Mouse (Mus musculus) lung, postnatal 0 days (tissue): Measurements from ENCODE around the gene Max. TPM values are rescaled to one million over a fixed set of nuclear protein-coding genes. Genes with fewer than 3 reads are reported as not detected.

Experiments used
- ATAC-seq: fragments of 200-750 bp; cut with Nextera tagmentation; 2 replicates; pipeline ENCODE4 v1.8.0; 2017; ENCODE audit warnings: moderate library complexity
- DNase-seq: peaks from one replicate; pipeline ENCODE4 v3.0.0-alpha.2; 2016; ENCODE audit warnings: low spot score
- H3K27ac ChIP-seq: fragments of 300-500 bp; sonication (generic); 2 replicates; pipeline ENCODE4 v1.5.1; 2014; ENCODE audit warnings: antibody characterized with exemption, mild to moderate bottlenecking, low read length, mixed read lengths
- H3K27me3 ChIP-seq: fragments of 300-500 bp; sonication (generic); replicated peaks from 2 replicates; pipeline ENCODE4 v1.6.1; 2014; ENCODE audit warnings: low read length, mixed read lengths; ENCODE audit not compliant: insufficient read depth
- H3K36me3 ChIP-seq: fragments of 300-500 bp; sonication (generic); 2 replicates; pipeline ENCODE4 v1.6.1; 2014; ENCODE audit warnings: low read length, mixed read lengths; ENCODE audit not compliant: insufficient read depth
- H3K4me1 ChIP-seq: fragments of 300-500 bp; sonication (generic); 2 replicates; pipeline ENCODE4 v1.6.1; 2014; ENCODE audit warnings: antibody characterized with exemption, low read depth, low read length, mixed read lengths; ENCODE audit not compliant: insufficient read depth
- H3K4me2 ChIP-seq: fragments of 300-500 bp; sonication (generic); replicated peaks from 2 replicates; pipeline ENCODE4 v1.6.1; 2014; ENCODE audit warnings: low read depth, mild to moderate bottlenecking, low read length, moderate library complexity, mixed read lengths
- H3K4me3 ChIP-seq: fragments of 300-500 bp; sonication (generic); 2 replicates; pipeline ENCODE4 v1.5.1; 2014; ENCODE audit warnings: low read depth, low read length
- H3K9ac ChIP-seq: fragments of 300-500 bp; sonication (generic); replicated peaks from 2 replicates; pipeline ENCODE4 v1.6.1; 2014; ENCODE audit warnings: low read depth, mild to moderate bottlenecking
- H3K9me3 ChIP-seq: fragments of 300-500 bp; sonication (generic); 2 replicates; pipeline ENCODE4 v1.6.1; 2016; ENCODE audit warnings: low read length, mixed read lengths
- CTCF ChIP-seq: IDR thresholded peaks from 2 replicates; pipeline ENCODE4 v1.5.1; 2016; ENCODE audit warnings: antibody characterized with exemption, mild to moderate bottlenecking
- EP300 ChIP-seq: IDR thresholded peaks from 2 replicates; pipeline ENCODE4 v1.6.1; 2016; ENCODE audit warnings: antibody characterized with exemption, mild to moderate bottlenecking, control low read depth
- WGBS: fragments of 180-500 bp; shearing (Covaris S2); extraction: QIAGEN DNeasy Blood & Tissue Kit; methylation state at CpG from one replicate; pipeline ENCODE4 v1.1.7; 2014; 5-methylcytosine and 5-hydroxymethylcytosine counted together
- polyA plus RNA-seq: library from polyadenylated mRNA; unstranded; fragments of >200 nt; fragmentation: Nextera tagmentation; extraction: Ambion mirVana; gene quantifications from 2 replicates; pipeline ENCODE4 v1.2.1, GENCODE M21; 2015

The Max gene
- polyA plus RNA-seq, 1 experiment from 2014 or later, result 20.9 TPM

DNA sequence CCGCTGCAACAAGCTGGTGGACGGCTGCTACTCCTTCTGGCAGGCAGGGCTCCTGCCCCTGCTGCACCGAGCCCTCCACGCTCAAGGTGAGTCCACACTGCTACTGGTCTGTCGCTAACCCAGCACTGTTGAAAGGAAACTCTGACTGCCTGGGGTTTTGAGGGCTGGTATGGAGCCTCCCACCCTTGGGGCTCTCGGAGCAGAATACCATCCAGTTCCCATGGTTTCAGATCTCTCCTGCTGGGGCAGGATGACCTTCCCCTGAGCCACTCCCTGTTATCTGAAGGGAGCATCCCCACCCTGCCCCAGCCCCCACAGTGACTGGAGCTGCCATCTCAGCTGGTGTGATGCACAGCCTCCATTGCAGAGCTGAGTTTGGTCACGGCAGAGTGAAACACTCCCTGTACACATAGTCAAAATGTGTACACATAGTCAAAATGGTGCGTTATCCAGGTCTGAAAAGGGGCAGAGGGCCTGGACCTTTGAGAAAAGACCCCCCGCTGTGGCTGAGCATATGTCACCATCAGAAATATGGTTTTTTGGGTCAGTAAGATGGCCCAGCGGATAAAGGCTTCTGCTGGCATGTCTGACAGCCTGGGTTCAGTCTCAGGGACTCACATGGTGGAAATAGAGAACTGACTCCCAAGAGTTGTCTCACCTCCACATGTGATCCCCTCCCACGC, 51.6 kb downstream of the Max start:
- no peak overlapping the region for H3K27ac ChIP-seq
- DNase-seq, result no peak

DNA sequence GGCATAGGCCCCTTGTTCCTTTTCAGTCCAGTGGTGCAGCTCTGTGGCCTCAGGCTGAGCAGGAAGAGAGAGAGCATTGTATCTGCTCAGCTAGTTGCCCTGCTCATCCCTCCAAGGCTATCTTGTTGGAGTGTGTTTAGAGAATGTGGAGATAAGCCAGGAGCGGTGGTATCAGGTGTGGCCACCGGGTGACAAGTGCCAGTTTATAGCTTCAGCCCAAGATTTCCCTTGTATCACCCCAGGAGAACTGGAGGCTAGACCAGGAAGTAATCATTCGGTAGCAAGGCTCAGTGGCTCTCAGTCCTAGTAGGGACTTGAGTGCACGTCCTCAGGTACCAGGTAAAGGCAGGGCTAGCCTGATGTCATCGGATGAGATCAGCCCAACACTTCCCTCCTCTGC, 52.8 kb downstream of the Max start:
- ATAC-seq (no peak), DNase-seq (no peak)
- no peak overlapping the region for H3K4me3 ChIP-seq
- H3K4me1 ChIP-seq, result no peaks in the 10 kb centered on the region
- TF ChIP-seq EP300, result no peak
- TF ChIP-seq CTCF, result no peak
- peaks cover 6% of the 10 kb centered on the region; the same call in 1 of the 2 replicates for H3K36me3 ChIP-seq
- no peak overlapping the region for H3K9ac ChIP-seq
- no peaks in the 10 kb centered on the region for H3K9me3 ChIP-seq
- no peaks in the 10 kb centered on the region for H3K27me3 ChIP-seq
- H3K4me2 ChIP-seq, result no peak overlapping the region
- 67% methylated on average over 5 of the region's 5 CpGs for WGBS
- no peak overlapping the region for H3K27ac ChIP-seq

More for the DNA sequence above, 51.6 kb downstream of the Max start:
- TF ChIP-seq EP300, result no peak
- no peak for TF ChIP-seq CTCF
- Histone ChIP-seq H3K4me1 (no peaks in the 10 kb centered on the region), H3K27me3 (no peaks in the 10 kb centered on the region), H3K4me2 (no peak overlapping the region), H3K9ac (no peak overlapping the region), H3K4me3 (no peak overlapping the region), H3K9me3 (no peaks in the 10 kb centered on the region), H3K36me3 (peaks cover 6% of the 10 kb centered on the region; the same call in 1 of the 2 replicates)
- no peak; the same call in 1 of the 2 replicates for ATAC-seq
- WGBS, result 86% methylated on average over 11 of the region's 11 CpGs

DNA sequence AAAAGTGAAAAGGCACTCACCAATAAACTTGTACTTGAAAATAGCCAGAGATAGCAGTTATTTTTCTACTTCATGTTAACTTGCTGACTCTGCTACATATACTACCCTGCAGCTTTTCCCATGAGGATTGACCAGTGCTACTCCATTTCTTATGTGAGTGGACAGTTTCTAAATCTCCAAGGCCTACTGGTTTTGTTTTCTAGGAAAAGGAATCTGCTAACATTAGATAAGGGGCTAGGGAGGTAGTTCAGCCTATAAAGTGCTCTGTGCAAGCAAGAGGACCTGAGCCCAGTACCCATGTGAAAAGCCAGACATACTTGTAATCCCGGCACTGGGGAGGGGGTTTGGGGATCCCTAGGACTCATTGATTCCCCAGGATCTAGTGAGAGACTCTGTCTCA, 55.7 kb downstream of the Max start:
- H3K9ac ChIP-seq, result no peak overlapping the region
- ATAC-seq (no peak), DNase-seq (no peak)
- TF ChIP-seq CTCF, result no peak
- TF ChIP-seq EP300, result no peak
- no peaks in the 10 kb centered on the region for H3K4me1 ChIP-seq
- H3K27ac ChIP-seq, result no peak overlapping the region
- H3K4me3 ChIP-seq, result no peak overlapping the region
- no peak overlapping the region for H3K4me2 ChIP-seq
- WGBS, result 78% methylated on average over 1 of the region's 1 CpGs
- no peaks in the 10 kb centered on the region for H3K9me3 ChIP-seq
- no peaks in the 10 kb centered on the region for H3K27me3 ChIP-seq
- H3K36me3 ChIP-seq, result no peaks in the 10 kb centered on the region

DNA sequence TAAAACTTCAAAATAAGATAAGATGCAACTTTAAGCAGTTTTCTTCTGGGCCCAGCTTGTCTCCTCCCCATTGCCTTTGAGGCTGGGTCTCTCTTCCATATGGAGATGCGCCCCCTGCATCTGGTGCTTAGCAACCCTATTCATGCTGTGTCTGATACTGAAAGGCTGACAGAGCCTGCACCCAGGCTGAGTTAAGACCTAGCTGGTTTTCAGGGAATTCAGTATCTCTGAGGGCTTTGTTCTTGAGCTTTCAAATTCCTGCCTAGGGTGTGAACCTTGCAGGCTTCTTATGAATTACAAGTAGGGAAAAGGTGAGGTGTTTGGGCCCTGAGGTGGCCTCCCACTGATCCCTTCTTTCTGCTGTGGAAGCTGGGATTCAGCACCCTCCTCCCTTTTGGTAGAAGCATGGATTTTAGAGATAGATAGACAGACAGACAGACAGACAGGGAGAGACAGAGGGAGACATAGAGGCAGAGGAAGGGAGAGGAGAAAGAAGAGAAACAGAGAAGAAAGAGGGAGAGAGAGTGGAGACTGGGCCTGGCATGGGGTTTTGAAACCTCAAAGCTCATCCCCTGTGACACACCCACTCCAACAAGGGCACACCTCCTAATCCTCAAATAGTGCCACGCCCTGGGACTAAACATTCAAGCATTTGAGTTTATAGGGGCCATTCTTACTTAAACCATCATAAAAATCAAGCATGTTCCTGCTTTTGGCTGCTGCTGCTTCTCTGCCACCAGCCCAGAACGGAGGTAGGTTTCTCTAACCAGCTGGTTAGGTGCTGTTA, 60.3 kb downstream of the Max start:
- DNase-seq (peak; percentile 75), ATAC-seq (peak; percentile 86)
- no peaks in the 10 kb centered on the region for H3K36me3 ChIP-seq
- H3K9ac ChIP-seq, result no peak overlapping the region
- H3K27ac ChIP-seq, result peak overlapping the region; percentile 74
- peak; percentile 82 for TF ChIP-seq EP300
- TF ChIP-seq CTCF, result no peak
- H3K27me3 ChIP-seq, result no peaks in the 10 kb centered on the region
- H3K4me2 ChIP-seq, result no peak overlapping the region
- H3K4me3 ChIP-seq, result no peak overlapping the region
- no peaks in the 10 kb centered on the region for H3K9me3 ChIP-seq
- H3K4me1 ChIP-seq, result no peaks in the 10 kb centered on the region
- 80% methylated on average over 3 of the region's 3 CpGs for WGBS

DNA sequence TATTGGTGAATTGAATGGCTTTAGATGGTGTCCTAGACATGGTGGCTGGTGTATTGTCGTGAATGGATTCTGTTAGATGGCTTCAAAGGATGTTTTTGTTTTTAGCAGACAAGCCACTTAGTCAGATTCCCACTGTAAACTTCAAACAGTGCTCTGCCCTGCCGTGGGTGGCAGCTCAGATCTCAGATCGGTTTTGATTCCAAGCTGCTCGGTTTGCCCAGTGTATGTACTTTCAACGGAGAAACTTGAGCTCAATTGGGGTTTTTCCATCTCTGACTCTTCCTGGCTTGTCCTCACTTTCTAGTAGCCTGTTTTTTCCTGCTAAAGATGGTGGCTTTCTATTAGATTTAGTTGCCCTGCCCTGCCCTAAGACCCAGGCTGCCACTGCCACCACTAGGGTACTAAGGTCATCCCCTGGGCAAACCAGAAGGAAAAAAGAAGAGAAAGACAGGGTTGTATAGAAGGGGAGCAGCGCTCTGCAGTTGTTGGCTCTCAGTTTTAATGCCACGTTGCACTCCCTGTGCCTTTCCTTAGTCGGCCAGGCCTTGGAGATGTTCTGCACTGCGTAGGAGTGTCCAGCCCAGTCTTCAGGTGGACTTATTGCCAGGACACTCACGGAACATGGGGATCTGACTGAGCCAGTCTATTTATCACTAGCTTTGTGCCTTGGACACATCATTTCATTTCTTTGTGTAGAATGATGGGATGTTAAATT, 62.6 kb downstream of the Max start:
- H3K27me3 ChIP-seq, result no peaks in the 10 kb centered on the region
- H3K4me2 ChIP-seq, result no peak overlapping the region
- no peak for TF ChIP-seq EP300
- TF ChIP-seq CTCF, result no peak
- no peak overlapping the region for H3K27ac ChIP-seq
- ATAC-seq, result no peak
- H3K4me1 ChIP-seq, result no peaks in the 10 kb centered on the region
- 92% methylated on average over 10 of the region's 10 CpGs for WGBS
- H3K9me3 ChIP-seq, result no peaks in the 10 kb centered on the region
- no peaks in the 10 kb centered on the region for H3K36me3 ChIP-seq
- no peak for DNase-seq
- no peak overlapping the region for H3K9ac ChIP-seq
- H3K4me3 ChIP-seq, result no peak overlapping the region

DNA sequence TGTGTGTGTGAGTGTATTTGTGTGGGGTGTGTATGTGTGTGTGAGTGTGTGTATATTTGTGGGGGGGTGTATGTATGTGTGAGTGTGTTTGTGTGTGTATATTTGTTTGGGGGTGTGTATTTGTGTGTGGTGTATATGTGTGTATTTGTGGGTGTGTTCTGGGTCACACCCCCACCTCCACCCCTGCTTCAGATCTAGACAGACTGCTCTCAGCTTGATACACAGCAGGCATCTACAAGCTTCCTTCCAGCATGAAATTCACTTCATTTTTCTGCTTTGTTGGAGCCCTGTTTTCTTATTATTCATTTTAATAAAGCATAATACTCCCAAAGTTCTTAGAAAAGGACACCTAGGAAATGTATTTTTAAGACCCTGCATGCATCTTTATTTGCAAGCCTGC, 63.9 kb downstream of the Max start:
- Histone ChIP-seq H3K36me3 (no peaks in the 10 kb centered on the region), H3K9me3 (no peaks in the 10 kb centered on the region), H3K4me2 (no peak overlapping the region), H3K27ac (no peak overlapping the region), H3K9ac (no peak overlapping the region), H3K4me1 (no peaks in the 10 kb centered on the region), H3K4me3 (no peak overlapping the region), H3K27me3 (no peaks in the 10 kb centered on the region)
- DNase-seq (no peak), ATAC-seq (no peak)
- no peak for TF ChIP-seq EP300
- no peak for TF ChIP-seq CTCF
